Mouse (Mus musculus): ENCODE data around the gene Ube2c.

DNA sequence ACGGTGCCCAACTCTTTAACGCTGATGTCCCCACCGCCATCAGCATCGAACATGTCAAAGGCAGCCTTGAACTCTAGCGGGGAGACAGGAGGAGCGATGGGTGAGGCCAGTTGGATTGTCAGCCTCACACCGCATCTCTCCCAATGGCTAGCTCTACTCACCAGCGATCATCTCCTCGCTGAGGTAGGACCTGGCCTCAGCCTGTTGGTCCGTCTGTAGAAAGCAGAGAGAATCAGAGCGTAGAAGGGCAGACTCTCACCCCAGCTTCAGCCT lies 8.3 kb downstream of the Ube2c start:
- TF ChIP-seq CTCF (IDR thresholded peaks at IDR 0.05) (no peak), POLR2A (IDR thresholded peaks at IDR 0.05; ENCODE audit: insufficient read depth, low read depth, low read length) (no peak), EP300 (IDR thresholded peaks at IDR 0.05; ENCODE audit: insufficient read depth, low read depth, low read length) (no peak)

All from heart, adult 2 months (tissue).